Mouse (Mus musculus): ENCODE results near the gene Rpp14. TPM values are rescaled to one million over a fixed set of nuclear protein-coding genes. Genes with fewer than 3 reads are reported as not detected.

Rpp14 gene
- polyA plus RNA-seq, 1 experiment from 2014 or later: 42.6 TPM

GRCm38 (mm10) chr14:8042577-8042976 lies 37.6 kb upstream of the Rpp14 start:
- Histone ChIP-seq H3K27me3 (replicated peaks) (no peaks in the 10 kb centered on the region), H3K9me3 (replicated peaks) (no peaks in the 10 kb centered on the region), H3K36me3 (peaks cover 8% of the 10 kb centered on the region; the same call in 1 of the 2 replicates), H3K4me3 (no peak overlapping the region), H3K4me2 (no peak overlapping the region), H3K9ac (no peak overlapping the region), H3K4me1 (replicated peaks) (no peaks in the 10 kb centered on the region), H3K27ac (ENCODE audit: poor library complexity, severe bottlenecking) (no peak overlapping the region)
- 91% methylated on average over 9 of the region's 9 CpGs for WGBS
- ATAC-seq (ENCODE audit: insufficient number of reproducible peaks, low FRiP score): no peak

GRCm38 (mm10) chr14:8044330-8044729 lies 35.8 kb upstream of the Rpp14 start:
- Histone ChIP-seq H3K4me3 (no peak overlapping the region), H3K36me3 (peaks cover 19% of the 10 kb centered on the region; the same call in 1 of the 2 replicates), H3K9me3 (replicated peaks) (no peaks in the 10 kb centered on the region), H3K27ac (ENCODE audit: poor library complexity, severe bottlenecking) (no peak overlapping the region), H3K4me1 (replicated peaks) (no peaks in the 10 kb centered on the region), H3K9ac (no peak overlapping the region), H3K27me3 (replicated peaks) (no peaks in the 10 kb centered on the region), H3K4me2 (no peak overlapping the region)
- 62% methylated on average over 8 of the region's 8 CpGs for WGBS
- no peak for ATAC-seq (ENCODE audit: insufficient number of reproducible peaks, low FRiP score)

GRCm38 (mm10) chr14:8044786-8045185 lies 35.4 kb upstream of the Rpp14 start:
- no peaks in the 10 kb centered on the region for H3K27me3 ChIP-seq (replicated peaks)
- no peaks in the 10 kb centered on the region for H3K4me1 ChIP-seq (replicated peaks)
- no peak overlapping the region for H3K4me3 ChIP-seq
- WGBS: 73% methylated on average over 6 of the region's 6 CpGs
- ATAC-seq (ENCODE audit: insufficient number of reproducible peaks, low FRiP score): no peak
- H3K27ac ChIP-seq (ENCODE audit: poor library complexity, severe bottlenecking): no peak overlapping the region
- peaks cover 20% of the 10 kb centered on the region; the same call in 1 of the 2 replicates for H3K36me3 ChIP-seq
- H3K9me3 ChIP-seq (replicated peaks): no peaks in the 10 kb centered on the region
- H3K9ac ChIP-seq: no peak overlapping the region
- no peak overlapping the region for H3K4me2 ChIP-seq

GRCm38 (mm10) chr14:8045187-8045846 lies 34.9 kb upstream of the Rpp14 start:
- H3K4me3 ChIP-seq: no peak overlapping the region
- H3K36me3 ChIP-seq: peaks cover 24% of the 10 kb centered on the region; the same call in 1 of the 2 replicates
- H3K9ac ChIP-seq: no peak overlapping the region
- H3K4me1 ChIP-seq (replicated peaks): no peaks in the 10 kb centered on the region
- H3K27ac ChIP-seq (ENCODE audit: poor library complexity, severe bottlenecking): no peak overlapping the region
- ATAC-seq (ENCODE audit: insufficient number of reproducible peaks, low FRiP score): no peak
- no peak overlapping the region for H3K4me2 ChIP-seq
- WGBS: 74% methylated on average over 11 of the region's 11 CpGs
- H3K9me3 ChIP-seq (replicated peaks): no peaks in the 10 kb centered on the region
- H3K27me3 ChIP-seq (replicated peaks): no peaks in the 10 kb centered on the region

- Histone ChIP-seq H3K4me2 (no peak overlapping the region), H3K27ac (ENCODE audit: poor library complexity, severe bottlenecking) (no peak overlapping the region), H3K9me3 (replicated peaks) (no peaks in the 10 kb centered on the region), H3K36me3 (peaks cover 24% of the 10 kb centered on the region; the same call in 1 of the 2 replicates), H3K4me3 (no peak overlapping the region), H3K9ac (no peak overlapping the region), H3K27me3 (replicated peaks) (no peaks in the 10 kb centered on the region), H3K4me1 (replicated peaks) (no peaks in the 10 kb centered on the region)
- ATAC-seq (ENCODE audit: insufficient number of reproducible peaks, low FRiP score): no peak
- 76% methylated on average over 6 of the region's 6 CpGs for WGBS
These were observed 33.3 kb upstream of the Rpp14 start for GRCm38 (mm10) chr14:8046839-8047238.

- ATAC-seq (ENCODE audit: insufficient number of reproducible peaks, low FRiP score): no peak
- peaks cover 31% of the 10 kb centered on the region; the same call in 1 of the 2 replicates for H3K36me3 ChIP-seq
- H3K27me3 ChIP-seq (replicated peaks): no peaks in the 10 kb centered on the region
- no peak overlapping the region for H3K4me2 ChIP-seq
- H3K27ac ChIP-seq (ENCODE audit: poor library complexity, severe bottlenecking): no peak overlapping the region
- H3K4me3 ChIP-seq: no peak overlapping the region
- no peak overlapping the region for H3K9ac ChIP-seq
- H3K4me1 ChIP-seq (replicated peaks): no peaks in the 10 kb centered on the region
- no peaks in the 10 kb centered on the region for H3K9me3 ChIP-seq (replicated peaks)
- 83% methylated on average over 10 of the region's 10 CpGs for WGBS
These were observed 30.8 kb upstream of the Rpp14 start for GRCm38 (mm10) chr14:8049334-8049733.

GRCm38 (mm10) chr14:8051869-8052268 lies 28.3 kb upstream of the Rpp14 start:
- no peak for ATAC-seq (ENCODE audit: insufficient number of reproducible peaks, low FRiP score)

GRCm38 (mm10) chr14:8052661-8053060 lies 27.5 kb upstream of the Rpp14 start:
- Histone ChIP-seq H3K4me3 (no peak overlapping the region), H3K27me3 (replicated peaks) (no peaks in the 10 kb centered on the region), H3K9me3 (replicated peaks) (no peaks in the 10 kb centered on the region), H3K9ac (no peak overlapping the region), H3K36me3 (peaks cover 27% of the 10 kb centered on the region; the same call in 1 of the 2 replicates), H3K4me1 (replicated peaks) (no peaks in the 10 kb centered on the region), H3K4me2 (no peak overlapping the region), H3K27ac (ENCODE audit: poor library complexity, severe bottlenecking) (no peak overlapping the region)
- WGBS: 96% methylated on average over 7 of the region's 7 CpGs
- no peak for ATAC-seq (ENCODE audit: insufficient number of reproducible peaks, low FRiP score)

More at GRCm38 (mm10) chr14:8051869-8052268, 28.3 kb upstream of the Rpp14 start:
- Histone ChIP-seq H3K9me3 (replicated peaks) (no peaks in the 10 kb centered on the region), H3K4me1 (replicated peaks) (no peaks in the 10 kb centered on the region), H3K36me3 (peaks cover 31% of the 10 kb centered on the region; the same call in 1 of the 2 replicates), H3K9ac (no peak overlapping the region), H3K27ac (ENCODE audit: poor library complexity, severe bottlenecking) (no peak overlapping the region), H3K4me3 (no peak overlapping the region), H3K27me3 (replicated peaks) (no peaks in the 10 kb centered on the region), H3K4me2 (no peak overlapping the region)
- WGBS: 90% methylated on average over 2 of the region's 2 CpGs

GRCm38 (mm10) chr14:8054310-8055102 lies 25.7 kb upstream of the Rpp14 start:
- ATAC-seq (ENCODE audit: insufficient number of reproducible peaks, low FRiP score): no peak

GRCm38 (mm10) chr14:8056076-8056475 lies 24.1 kb upstream of the Rpp14 start:
- no peak for ATAC-seq (ENCODE audit: insufficient number of reproducible peaks, low FRiP score)
- Histone ChIP-seq H3K4me3 (no peak overlapping the region), H3K4me2 (no peak overlapping the region), H3K4me1 (replicated peaks) (no peaks in the 10 kb centered on the region), H3K9ac (no peak overlapping the region), H3K9me3 (replicated peaks) (no peaks in the 10 kb centered on the region), H3K36me3 (peaks cover 12% of the 10 kb centered on the region; the same call in 1 of the 2 replicates), H3K27me3 (replicated peaks) (no peaks in the 10 kb centered on the region), H3K27ac (ENCODE audit: poor library complexity, severe bottlenecking) (no peak overlapping the region)
- WGBS: 86% methylated on average over 5 of the region's 5 CpGs

More at GRCm38 (mm10) chr14:8054310-8055102, 25.7 kb upstream of the Rpp14 start:
- Histone ChIP-seq H3K4me2 (no peak overlapping the region), H3K9me3 (replicated peaks) (no peaks in the 10 kb centered on the region), H3K27ac (ENCODE audit: poor library complexity, severe bottlenecking) (no peak overlapping the region), H3K9ac (no peak overlapping the region), H3K27me3 (replicated peaks) (no peaks in the 10 kb centered on the region), H3K4me3 (no peak overlapping the region), H3K36me3 (peaks cover 16% of the 10 kb centered on the region; the same call in 1 of the 2 replicates), H3K4me1 (replicated peaks) (no peaks in the 10 kb centered on the region)
- 36% methylated on average over 17 of the region's 17 CpGs for WGBS

GRCm38 (mm10) chr14:8059938-8060337 lies 20.2 kb upstream of the Rpp14 start:
- Histone ChIP-seq H3K36me3 (peaks cover 5% of the 10 kb centered on the region; the same call in 1 of the 2 replicates), H3K9ac (no peak overlapping the region), H3K4me2 (no peak overlapping the region), H3K27me3 (replicated peaks) (no peaks in the 10 kb centered on the region), H3K27ac (ENCODE audit: poor library complexity, severe bottlenecking) (no peak overlapping the region), H3K4me3 (no peak overlapping the region), H3K4me1 (replicated peaks) (peaks cover 6% of the 10 kb centered on the region), H3K9me3 (replicated peaks) (no peaks in the 10 kb centered on the region)
- no peak for ATAC-seq (ENCODE audit: insufficient number of reproducible peaks, low FRiP score)
- WGBS: 87% methylated on average over 7 of the region's 7 CpGs
